Mouse (Mus musculus): ENCODE measurements around the gene Masp2. TPM values are rescaled to one million over a fixed set of nuclear protein-coding genes. Genes with fewer than 3 reads are reported as not detected.
A peak's percentile ranks its signal among the peaks of the same experiment; 100 is the strongest.

The Masp2 gene
- 0.15 TPM in 1 of 2 replicates, not detected in the other for polyA plus RNA-seq (2015; fragmentation: Nextera tagmentation; extraction: Ambion mirVana)

GRCm38 (mm10) chr4:148602357-148603120 is at the start of gene Masp2:
Gene Masp2 (plus strand): TSS chr4:148602554.
- Histone ChIP-seq H3K4me1 (replicated peaks; ENCODE audit: insufficient read depth, low read length) (no peaks in the 10 kb centered on the region), H3K27ac (no peak within 1 kb of the TSS), H3K4me2 (ENCODE audit: low read length) (no peak within 1 kb of the TSS), H3K36me3 (ENCODE audit: insufficient read depth, low read length) (0 out of 2 replicates have a peak, but pooled peaks cover 8% of the 10 kb centered on the region), H3K9ac (ENCODE audit: low read depth, low read length) (no peak within 1 kb of the TSS), H3K27me3 (ENCODE audit: insufficient read depth, low read length) (no peaks in the 10 kb centered on the region), H3K9me3 (replicated peaks; ENCODE audit: low read length) (no peaks in the 10 kb centered on the region), H3K4me3 (replicated peaks; ENCODE audit: low read depth, low read length) (no peak within 1 kb of the TSS)
- no peak for TF ChIP-seq CTCF (IDR thresholded peaks at IDR 0.05; ENCODE audit: low read depth)
- 91% methylated on average over 14 of the region's 14 CpGs for WGBS
- DNase-seq (ENCODE audit: low spot score) = no peak
- no peak for ATAC-seq (replicated peaks; ENCODE audit: low FRiP score, low read depth)

GRCm38 (mm10) chr4:148557766-148558165 is 44.6 kb upstream of the Masp2 start:
- 33% methylated on average over 6 of the region's 6 CpGs for WGBS
- Histone ChIP-seq H3K9me3 (replicated peaks; ENCODE audit: low read length) (no peaks in the 10 kb centered on the region), H3K27me3 (ENCODE audit: insufficient read depth, low read length) (no peaks in the 10 kb centered on the region), H3K36me3 (ENCODE audit: insufficient read depth, low read length) (peaks cover 49% of the 10 kb centered on the region), H3K27ac (peak overlapping the region; percentile 90), H3K4me2 (ENCODE audit: low read length) (peak overlapping the region; percentile 81), H3K4me3 (replicated peaks; ENCODE audit: low read depth, low read length) (peak overlapping the region; percentile 87), H3K4me1 (replicated peaks; ENCODE audit: insufficient read depth, low read length) (0 out of 2 replicates have a peak, but pooled peaks cover 6% of the 10 kb centered on the region), H3K9ac (ENCODE audit: low read depth, low read length) (peak overlapping the region; percentile 96)
- no peak for TF ChIP-seq CTCF (IDR thresholded peaks at IDR 0.05; ENCODE audit: low read depth)
- no peak for ATAC-seq (replicated peaks; ENCODE audit: low FRiP score, low read depth)
- DNase-seq (ENCODE audit: low spot score) = no peak

GRCm38 (mm10) chr4:148558297-148559000 is 43.9 kb upstream of the Masp2 start, which contains the start of gene Exosc10:
Gene Exosc10 (plus strand): TSS chr4:148558429.
- Histone ChIP-seq H3K27me3 (ENCODE audit: insufficient read depth, low read length) (no peaks in the 10 kb centered on the region), H3K4me3 (replicated peaks; ENCODE audit: low read depth, low read length) (peak within 1 kb of the TSS; percentile 87), H3K4me2 (ENCODE audit: low read length) (peak within 1 kb of the TSS; percentile 81), H3K36me3 (ENCODE audit: insufficient read depth, low read length) (peaks cover 48% of the 10 kb centered on the region), H3K27ac (peak within 1 kb of the TSS; percentile 90), H3K4me1 (replicated peaks; ENCODE audit: insufficient read depth, low read length) (0 out of 2 replicates have a peak, but pooled peaks cover 6% of the 10 kb centered on the region), H3K9me3 (replicated peaks; ENCODE audit: low read length) (no peaks in the 10 kb centered on the region), H3K9ac (ENCODE audit: low read depth, low read length) (peak within 1 kb of the TSS; percentile 96)
- peak; percentile 94 for DNase-seq (ENCODE audit: low spot score)
- TF ChIP-seq CTCF (IDR thresholded peaks at IDR 0.05; ENCODE audit: low read depth) = no peak
- ATAC-seq (replicated peaks; ENCODE audit: low FRiP score, low read depth) = peak; percentile 92
- under 1% methylated on average over 63 of the region's 63 CpGs for WGBS

- Histone ChIP-seq H3K36me3 (ENCODE audit: insufficient read depth, low read length) (peaks cover 73% of the 10 kb centered on the region), H3K4me2 (ENCODE audit: low read length) (no peak overlapping the region), H3K9ac (ENCODE audit: low read depth, low read length) (no peak overlapping the region), H3K4me3 (replicated peaks; ENCODE audit: low read depth, low read length) (no peak overlapping the region), H3K27ac (no peak overlapping the region), H3K9me3 (replicated peaks; ENCODE audit: low read length) (no peaks in the 10 kb centered on the region), H3K4me1 (replicated peaks; ENCODE audit: insufficient read depth, low read length) (0 out of 2 replicates have a peak, but pooled peaks cover 6% of the 10 kb centered on the region), H3K27me3 (ENCODE audit: insufficient read depth, low read length) (no peaks in the 10 kb centered on the region)
- WGBS = 93% methylated on average over 17 of the region's 17 CpGs
- ATAC-seq (replicated peaks; ENCODE audit: low FRiP score, low read depth) (no peak), DNase-seq (ENCODE audit: low spot score) (no peak)
- no peak for TF ChIP-seq CTCF (IDR thresholded peaks at IDR 0.05; ENCODE audit: low read depth)
Observed at GRCm38 (mm10) chr4:148562676-148563075, 39.7 kb upstream of the Masp2 start.

GRCm38 (mm10) chr4:148563595-148563994 is 38.8 kb upstream of the Masp2 start:
- Histone ChIP-seq H3K27ac (no peak overlapping the region), H3K4me3 (replicated peaks; ENCODE audit: low read depth, low read length) (no peak overlapping the region), H3K9me3 (replicated peaks; ENCODE audit: low read length) (no peaks in the 10 kb centered on the region), H3K4me2 (ENCODE audit: low read length) (no peak overlapping the region), H3K36me3 (ENCODE audit: insufficient read depth, low read length) (peaks cover 83% of the 10 kb centered on the region), H3K9ac (ENCODE audit: low read depth, low read length) (no peak overlapping the region), H3K27me3 (ENCODE audit: insufficient read depth, low read length) (no peaks in the 10 kb centered on the region), H3K4me1 (replicated peaks; ENCODE audit: insufficient read depth, low read length) (0 out of 2 replicates have a peak, but pooled peaks cover 6% of the 10 kb centered on the region)
- DNase-seq (ENCODE audit: low spot score) (no peak), ATAC-seq (replicated peaks; ENCODE audit: low FRiP score, low read depth) (no peak)
- TF ChIP-seq CTCF (IDR thresholded peaks at IDR 0.05; ENCODE audit: low read depth) = no peak
- WGBS = 93% methylated on average over 12 of the region's 12 CpGs

- Histone ChIP-seq H3K4me1 (replicated peaks; ENCODE audit: insufficient read depth, low read length) (no peaks in the 10 kb centered on the region), H3K27me3 (ENCODE audit: insufficient read depth, low read length) (no peaks in the 10 kb centered on the region), H3K27ac (no peak overlapping the region), H3K4me3 (replicated peaks; ENCODE audit: low read depth, low read length) (no peak overlapping the region), H3K9ac (ENCODE audit: low read depth, low read length) (no peak overlapping the region), H3K36me3 (ENCODE audit: insufficient read depth, low read length) (peaks cover 90% of the 10 kb centered on the region), H3K9me3 (replicated peaks; ENCODE audit: low read length) (no peaks in the 10 kb centered on the region), H3K4me2 (ENCODE audit: low read length) (no peak overlapping the region)
- no peak for TF ChIP-seq CTCF (IDR thresholded peaks at IDR 0.05; ENCODE audit: low read depth)
- DNase-seq (ENCODE audit: low spot score) (no peak), ATAC-seq (replicated peaks; ENCODE audit: low FRiP score, low read depth) (no peak)
- WGBS = 87% methylated on average over 10 of the region's 10 CpGs
Observed at GRCm38 (mm10) chr4:148570138-148570537, 32.2 kb upstream of the Masp2 start.

Measured in kidney, postnatal 0 days (tissue).